Mouse (Mus musculus): ENCODE measurements around the gene Srl.
"Not testable (repeated sequence)": the region's sequence is repeated elsewhere in the genome, so short reads cannot be mapped to it uniquely, and the experiment has no call there.

Srl gene

DNA sequence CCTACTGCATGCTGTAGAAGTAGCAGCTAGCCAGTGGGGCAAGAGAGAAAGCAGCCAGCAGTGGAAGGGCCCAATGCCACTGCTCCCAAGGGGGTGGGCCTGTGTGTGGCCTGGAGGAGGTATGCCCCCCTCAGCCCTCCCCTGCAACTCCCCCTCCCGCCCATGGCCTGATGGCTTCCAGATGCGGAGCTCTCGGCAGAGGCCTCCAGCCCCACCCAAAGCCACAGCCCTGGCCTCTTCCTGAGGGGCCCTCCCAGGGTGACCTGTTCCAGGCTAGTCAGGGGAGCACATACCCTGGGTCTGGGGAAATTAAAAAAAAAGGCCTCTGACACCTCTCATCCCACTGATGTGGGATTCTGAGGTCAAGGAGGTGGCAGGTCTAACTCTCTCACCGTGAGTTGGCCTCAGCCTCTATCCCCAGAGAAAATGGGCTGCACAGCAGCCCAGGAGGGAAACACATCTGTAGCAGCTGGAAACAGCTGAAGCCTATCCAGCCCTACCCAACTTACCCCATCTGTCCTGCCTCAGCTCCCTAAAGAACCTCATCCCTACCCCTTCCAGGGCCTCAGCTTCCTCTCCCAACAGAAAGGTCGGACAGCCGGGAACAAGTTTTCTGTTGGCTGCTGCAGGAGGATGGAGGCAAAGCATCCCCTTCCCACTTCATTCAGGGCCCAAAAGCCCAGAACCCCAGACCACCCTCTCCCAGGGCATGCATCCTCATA lies 11.4 kb upstream of the Srl start:
- no peak for DNase-seq (ENCODE audit: low spot score in 2 of 2)

DNA sequence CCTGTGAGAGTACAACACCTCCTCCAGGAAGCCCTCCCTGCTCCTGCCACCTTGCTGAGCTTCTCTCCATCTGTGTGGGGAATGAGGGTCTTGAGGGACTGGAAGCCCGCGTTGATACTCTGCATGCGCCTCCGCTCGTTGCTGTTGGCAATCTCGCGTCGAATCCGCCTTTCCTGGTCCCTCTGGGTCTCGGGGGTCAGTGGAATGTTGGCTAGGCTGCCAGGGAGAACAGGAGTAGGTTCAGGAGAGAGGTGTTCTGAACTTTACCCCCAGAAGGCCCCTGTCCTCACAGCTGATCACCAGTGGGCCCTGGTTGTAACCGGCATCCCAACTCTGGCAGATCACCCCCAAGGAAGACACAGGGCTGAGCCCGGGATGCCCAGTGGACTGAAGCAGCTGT lies 10.3 kb upstream of the Srl start:
- DNase-seq (ENCODE audit: low spot score in 2 of 2): no peak

DNA sequence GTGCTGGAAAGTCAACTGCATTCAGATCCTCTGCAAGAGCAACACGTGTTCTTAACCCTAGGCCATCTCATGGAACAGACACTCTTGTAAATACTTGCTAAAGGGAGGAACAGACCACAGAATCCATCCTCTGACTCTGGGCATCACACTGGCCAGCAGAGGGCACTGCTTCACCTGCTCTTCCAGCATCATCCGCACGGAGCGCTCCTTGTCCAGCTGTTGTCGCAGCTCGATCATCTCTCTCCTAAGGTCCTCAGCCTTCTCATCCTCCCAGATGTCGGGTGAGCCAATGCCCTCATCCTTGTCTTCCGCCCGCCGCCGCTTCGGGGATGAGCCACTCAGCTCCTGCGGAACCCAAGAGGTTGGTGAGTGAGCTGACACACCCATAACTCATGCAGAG lies 9.4 kb upstream of the Srl start:
- peak; percentile 41 to 46 for DNase-seq (ENCODE audit: low spot score in 2 of 2)

DNA sequence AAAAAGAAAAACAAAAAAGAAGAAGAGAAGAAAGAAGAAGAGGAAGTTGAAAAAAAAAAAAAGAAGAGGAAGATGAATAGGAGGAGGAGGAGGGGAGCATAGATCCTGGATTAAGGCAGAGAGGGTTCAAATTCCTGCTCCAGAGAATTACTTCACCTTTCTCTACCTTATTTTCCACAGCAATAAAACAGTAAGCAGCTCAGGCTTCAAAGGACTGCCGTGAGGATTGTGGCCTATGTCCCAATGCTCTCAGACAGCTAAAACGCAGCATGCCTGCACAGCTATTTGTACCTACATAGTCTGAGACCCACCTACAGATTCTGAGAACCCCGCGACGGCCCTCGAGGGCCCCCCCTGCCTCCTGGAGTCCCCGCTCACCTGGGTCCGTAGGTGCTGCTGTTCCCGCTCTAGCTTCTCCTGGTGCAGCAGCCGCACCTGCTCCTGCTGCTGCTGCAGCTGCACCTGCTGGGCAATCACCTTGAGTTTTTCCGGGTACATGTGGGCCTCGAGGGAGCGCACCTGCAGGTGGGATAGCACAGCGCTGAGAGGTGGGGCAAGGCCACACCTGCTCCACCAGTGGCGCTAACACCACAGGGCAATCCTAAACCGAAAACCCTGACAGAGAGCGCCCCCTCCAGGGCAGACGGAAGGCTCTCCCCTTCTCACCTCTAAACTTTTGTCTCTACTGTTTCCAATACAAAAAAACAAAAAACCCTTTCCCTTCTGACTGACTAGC lies 7.5 kb upstream of the Srl start:
- no peak for DNase-seq (ENCODE audit: low spot score in 2 of 2)

DNA sequence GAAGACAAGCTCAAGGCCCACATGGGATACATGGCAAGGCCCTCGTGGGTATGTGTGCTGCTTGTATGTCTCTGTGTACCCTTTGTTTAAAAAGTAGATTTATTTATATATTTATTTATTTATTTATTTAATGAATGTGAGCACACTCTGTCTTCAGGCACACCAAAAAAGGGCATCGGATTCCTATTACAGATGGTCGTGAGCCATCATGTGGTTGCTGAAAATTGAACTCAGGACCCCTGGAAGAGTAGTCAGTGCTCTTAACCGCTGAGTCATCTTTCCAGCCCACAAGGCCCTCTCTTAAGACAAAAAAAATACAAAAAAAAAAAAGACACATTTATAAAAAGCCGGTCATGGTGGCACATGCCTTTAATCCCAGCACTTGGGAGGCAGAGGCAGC lies 6.0 kb upstream of the Srl start:
- no peak for DNase-seq (ENCODE audit: low spot score in 2 of 2)

DNA sequence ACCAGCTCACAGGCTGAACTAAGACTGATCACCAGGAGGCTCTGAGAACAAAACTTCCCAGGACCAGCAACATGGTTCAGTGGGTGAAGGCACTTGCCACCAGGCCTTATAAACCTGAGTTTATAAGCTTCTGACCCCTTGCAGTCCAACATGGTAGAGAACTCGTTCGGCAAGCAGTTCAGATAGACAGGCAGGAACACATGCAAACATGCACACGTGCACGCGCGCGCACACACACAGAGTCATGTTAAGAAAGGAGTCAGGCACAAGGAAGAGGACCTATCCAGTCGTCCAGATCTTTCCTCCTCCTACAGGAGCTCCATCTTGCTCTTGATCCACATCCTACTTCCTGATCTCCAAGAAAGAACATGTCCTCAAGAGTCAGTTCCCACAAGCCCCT lies 5.2 kb upstream of the Srl start:
- no peak for DNase-seq (ENCODE audit: low spot score in 2 of 2)

DNA sequence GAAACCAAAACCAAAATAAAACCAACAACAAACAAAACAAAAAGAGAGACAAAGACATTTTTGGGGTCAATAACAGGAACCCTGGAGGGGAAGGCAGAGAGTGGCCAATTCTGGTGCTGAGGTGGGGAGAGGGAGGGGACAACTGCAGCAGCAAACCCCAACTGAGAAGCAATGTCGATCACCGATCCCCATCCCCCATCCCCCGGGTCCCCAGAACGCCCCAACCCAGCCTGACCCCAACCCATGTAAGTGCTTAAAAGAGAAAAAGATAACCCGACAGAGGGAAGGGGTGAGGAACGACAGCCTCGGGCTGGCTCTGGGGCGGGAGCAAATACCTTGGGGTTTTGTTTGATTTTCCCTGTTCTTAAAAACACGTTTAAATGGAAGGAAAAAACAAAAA lies 3.2 kb upstream of the Srl start:
- DNase-seq (ENCODE audit: low spot score in 2 of 2): no peak

DNA sequence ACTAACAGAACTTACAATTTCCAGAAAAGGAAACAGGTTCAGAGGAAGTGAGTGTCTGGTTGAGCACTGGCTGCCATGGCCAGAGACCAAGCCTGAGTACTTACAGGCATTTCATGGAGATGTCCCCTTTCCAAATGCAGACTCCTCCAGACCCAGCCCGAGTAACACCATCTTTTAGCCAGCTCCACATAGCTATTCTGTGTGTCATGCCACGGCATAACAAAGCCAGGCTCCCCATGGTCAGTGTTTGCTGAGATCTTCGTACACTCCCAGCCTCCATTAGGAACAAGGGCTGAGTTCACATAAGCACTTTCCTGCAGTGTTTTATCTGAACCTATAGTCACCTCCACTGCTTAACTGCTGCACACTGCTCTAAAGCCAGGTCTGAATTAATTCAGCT lies 1.6 kb upstream of the Srl start:
- no peak for DNase-seq (ENCODE audit: low spot score in 2 of 2)

DNA sequence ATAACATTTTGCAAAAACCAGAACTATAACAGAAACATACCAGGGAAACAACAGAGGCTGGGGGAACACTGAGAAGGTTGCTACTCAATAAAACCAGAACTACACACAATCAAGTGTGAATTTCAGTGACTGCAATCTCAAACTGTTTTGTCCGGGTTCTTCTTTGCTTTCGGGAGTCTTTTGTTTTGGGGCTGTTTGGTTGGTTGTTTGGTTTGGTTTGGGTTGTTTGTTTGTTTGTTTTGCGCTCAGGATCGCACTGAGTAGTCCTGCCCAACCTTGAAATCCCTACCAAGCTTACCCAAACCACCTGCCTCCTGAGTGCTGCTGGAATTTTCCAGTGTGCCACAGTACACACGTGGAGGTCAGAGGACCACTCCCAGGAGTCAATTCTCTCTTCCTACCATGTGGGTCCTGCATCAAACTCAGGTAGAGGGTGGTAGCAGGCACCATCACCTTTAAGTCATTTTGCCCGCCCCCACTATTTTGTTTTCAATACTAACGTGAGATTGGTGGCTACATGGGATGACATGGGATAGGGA lies 689 bp upstream of the Srl start:
- no peak for DNase-seq (ENCODE audit: low spot score in 2 of 2)

DNA sequence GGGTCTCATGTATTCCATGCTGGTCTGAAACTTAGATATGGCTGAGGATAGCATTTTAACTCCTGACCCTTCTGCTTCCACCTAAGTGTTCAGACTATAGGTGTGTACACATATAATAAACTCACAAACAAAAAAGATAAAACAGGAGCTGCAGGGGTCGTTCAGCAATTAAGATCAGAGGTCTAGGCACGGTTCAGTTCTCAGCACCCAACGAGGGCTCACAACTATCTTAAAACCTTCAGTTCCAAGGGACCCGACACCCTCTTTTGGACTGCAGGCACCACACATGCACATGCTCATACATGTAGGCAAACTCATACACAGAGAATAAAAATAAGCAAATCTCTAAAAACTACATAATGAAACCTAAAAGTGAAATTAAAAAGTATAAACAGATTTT lies 583 bp downstream of the Srl start:
- DNase-seq (ENCODE audit: low spot score in 2 of 2): no peak

DNA sequence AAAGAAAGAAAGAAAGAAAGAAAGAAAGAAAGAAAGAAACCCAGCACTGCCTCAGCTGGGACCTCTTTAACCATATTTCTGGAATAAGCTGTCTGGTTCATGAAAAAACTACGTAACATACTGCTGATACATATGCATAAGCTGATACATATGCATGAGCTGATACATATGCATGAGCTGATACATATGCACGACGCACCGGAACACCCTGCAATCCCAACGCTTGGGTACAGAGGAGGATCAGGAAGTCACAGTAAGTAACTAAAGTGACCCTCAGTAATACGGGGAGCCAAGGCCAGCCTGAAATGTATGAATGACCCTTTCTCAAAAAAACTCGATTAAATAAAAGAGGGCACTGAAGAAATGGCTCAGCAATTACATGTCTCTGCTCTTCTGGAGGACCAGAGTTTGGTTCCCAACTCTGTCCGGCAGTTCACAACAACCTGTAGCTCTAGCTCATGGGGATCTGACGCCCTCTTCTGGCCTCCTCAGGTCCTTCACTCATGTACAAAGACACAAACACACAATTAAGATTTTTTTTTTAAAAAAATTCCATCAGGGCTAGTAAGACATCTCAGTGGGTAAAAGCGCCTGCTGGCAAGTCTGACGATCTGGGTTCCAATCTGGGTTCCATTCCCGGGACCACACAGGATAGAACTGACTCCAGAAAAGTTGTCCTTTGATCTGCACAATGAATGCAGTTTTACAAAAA lies 1.4 kb downstream of the Srl start:
- DNase-seq (ENCODE audit: low spot score in 2 of 2): no peak

DNA sequence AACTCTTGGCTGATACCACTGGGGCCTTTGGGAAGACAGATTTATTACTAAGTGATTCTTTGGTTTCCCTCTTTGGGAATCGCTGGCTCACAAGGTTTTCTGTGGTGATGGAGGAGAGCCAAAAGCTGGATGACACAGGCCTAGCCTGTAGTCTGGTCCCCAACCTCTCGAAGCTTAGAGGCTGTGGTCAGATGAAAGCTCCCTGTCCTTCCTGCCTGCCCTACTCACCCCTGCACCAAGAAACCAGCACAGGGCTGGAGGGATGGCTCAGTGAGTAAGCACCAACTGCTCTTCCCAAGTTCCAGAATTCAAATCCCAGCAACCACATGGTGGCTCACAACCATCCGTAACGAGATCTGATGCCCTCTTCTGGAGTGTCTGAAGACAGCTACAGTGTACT lies 2.1 kb downstream of the Srl start:
- DNase-seq (ENCODE audit: low spot score in 2 of 2): no peak

DNA sequence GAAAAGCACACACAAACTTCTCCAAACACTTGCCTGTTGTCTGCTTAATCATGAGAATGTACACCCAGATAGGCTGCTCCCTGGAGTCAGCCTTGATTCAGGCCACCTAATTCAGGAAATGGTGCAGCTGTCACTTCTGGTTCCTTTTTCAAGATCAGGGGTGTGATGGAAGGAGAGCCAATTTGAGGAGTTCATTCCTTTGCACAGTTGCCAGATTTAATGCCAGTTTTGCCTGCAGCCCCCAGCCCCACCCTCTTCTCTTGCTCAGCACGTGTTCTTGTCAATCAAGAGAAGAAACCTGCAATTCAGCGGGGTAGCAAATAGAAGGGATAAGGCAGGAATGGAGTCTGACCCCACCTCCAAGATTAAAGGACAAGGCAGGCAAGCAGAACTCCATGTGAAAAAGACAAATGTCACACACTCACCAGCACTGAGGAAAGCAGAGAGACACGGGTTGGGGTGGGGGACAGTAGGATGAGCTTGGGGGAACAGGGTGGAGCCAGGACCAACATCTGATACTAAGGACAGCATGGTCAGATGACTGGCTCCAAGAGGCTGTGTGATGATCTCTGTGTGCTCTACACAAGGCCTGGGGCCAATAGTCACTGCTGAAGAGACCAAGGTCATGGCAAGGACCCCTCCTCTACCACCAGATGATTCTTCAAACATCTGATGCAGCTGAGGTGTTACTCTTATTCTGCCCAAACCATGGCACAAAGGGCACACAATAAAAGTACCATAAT lies 3.8 kb downstream of the Srl start:
- no peak for DNase-seq (ENCODE audit: low spot score in 2 of 2)

DNA sequence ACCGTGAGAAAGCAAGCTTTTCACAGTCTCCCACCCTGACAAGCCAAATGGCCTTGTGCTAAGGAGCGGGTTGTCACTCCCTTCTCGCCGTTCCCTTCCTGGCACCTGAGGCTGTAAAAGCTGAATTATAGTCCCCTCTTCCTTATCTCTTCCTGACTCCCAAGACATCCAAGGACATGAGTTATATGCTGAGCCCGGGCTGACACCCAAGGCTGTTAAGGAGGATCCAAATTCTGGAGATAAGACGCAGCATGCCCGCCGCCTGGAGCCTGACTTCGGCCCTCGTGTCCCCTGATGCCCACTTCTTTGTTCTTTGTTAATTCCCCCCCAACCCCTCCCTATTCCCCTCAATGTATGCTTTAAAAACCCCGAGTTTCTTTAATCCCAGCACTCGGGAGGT lies 14.2 kb downstream of the Srl start:
- not testable (repeated sequence) for DNase-seq (ENCODE audit: low spot score in 2 of 2)

DNA sequence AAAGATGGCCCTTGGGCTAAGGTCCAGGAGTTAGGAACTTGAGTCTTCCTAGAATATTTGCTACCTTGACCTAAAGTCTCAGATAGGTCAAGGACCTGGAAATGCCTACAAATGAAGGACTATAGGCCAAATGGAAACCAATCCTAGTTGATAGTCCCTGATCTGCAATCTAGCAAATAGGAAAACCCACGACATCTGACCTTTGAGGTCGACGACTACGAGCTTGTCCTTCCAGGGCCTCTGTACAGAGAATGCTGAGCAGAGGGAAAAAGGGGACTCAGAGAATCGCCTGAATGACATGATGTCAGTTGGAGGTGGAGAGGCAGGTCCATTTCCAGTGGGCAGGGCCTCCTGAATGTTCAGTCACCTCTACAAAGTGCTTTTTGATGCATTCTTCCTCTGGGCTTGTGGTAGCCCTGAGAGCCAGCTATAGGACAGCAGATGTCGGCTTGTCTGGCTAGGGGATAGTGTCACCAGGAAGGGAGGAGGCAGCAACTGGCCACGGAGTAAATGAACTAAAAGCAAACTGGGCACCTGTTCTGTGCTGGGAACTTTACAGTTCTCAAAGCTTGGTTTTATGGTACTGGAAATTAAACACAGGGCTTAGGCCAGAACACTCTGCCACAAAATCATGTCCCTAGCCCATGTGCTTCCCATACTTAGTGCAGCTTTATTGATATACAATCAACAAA lies 18.2 kb downstream of the Srl start:
- DNase-seq (ENCODE audit: low spot score in 2 of 2): no peak

DNA sequence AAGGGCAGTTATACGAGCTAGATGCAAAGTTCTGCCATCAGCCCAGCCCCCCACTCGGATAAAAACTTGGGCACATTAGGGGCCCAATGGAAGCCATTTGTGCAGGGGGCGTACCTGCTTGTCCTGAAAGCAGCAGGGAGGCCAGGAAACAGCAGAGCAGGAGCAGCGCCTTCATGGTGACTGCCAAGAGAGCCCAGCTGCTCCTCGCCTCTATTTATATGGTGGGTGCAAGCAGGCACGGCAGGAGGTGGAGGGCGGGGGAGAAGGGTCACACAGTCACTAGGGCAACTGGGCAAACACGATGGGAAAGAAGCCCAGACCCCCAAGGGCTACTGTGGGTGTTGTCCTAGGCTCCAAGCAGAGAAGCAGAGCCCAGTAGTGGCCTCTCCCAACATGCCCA lies 18.7 kb downstream of the Srl start:
- no peak for DNase-seq (ENCODE audit: low spot score in 2 of 2)

DNA sequence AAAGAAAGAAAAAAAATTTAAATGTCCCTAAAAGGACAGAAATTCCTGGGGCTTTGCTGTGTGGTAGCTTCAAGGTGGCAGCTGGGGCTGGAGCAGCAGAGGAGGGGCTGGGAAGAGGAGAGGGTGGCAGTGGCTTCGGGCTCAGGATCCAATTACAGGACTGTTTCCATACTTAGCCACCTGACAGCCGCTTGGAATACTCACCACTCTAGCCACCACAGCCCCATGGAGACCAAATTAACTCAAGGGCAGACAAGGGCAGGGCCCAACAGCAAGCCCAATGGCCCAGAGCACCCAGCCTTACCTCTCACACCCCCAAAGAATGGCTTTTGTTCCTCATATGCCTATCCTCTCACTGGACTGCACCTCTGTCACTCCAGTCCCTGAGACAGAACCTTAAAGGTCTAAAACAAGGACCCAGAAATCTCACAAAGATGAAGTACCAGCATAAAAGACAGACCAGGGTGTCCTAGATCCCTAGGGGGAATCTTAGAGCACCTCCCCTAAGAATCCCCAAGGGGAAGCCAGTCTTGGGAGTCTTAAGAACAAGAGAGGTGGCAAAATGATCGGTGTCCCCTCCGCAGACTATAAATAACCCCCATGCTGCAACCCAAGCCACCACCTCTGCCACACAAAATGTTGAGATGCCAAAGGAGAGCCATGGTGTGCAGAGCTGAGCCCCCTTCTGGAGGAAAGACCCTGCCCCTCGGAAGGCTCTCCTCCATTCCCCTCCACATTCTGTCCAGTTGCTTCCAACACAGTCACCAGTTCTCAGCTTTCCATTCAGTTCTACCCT lies 19.7 kb downstream of the Srl start:
- DNase-seq (ENCODE audit: low spot score in 2 of 2): no peak

DNA sequence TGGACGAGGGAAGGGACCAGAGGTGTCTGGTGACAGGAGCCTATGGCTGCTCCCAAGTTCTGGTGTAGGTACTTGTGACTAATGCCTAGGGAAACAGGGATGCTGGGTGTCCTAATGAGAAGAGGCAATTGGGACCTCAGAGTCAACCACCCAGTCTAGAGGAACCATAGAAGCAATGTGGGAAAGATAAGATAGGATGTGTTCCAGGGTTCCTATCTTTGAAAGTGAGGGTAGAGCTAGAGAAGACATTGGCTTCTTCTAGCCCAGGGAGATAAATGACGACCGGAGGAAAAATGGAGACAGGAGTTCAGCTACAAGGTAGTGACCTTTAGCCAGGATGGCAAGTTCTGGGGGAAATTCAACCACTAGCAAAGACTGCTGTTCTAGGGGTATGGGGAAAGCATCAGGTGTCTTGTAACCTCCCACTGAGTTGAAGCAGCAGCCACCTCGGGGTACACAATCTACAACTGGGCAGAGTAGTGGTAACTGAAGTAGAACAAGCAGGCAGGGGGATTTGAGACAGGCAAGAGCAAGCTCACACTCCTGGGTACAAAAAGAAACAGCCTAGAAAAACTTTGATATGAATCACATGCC lies 20.4 kb downstream of the Srl start:
- DNase-seq (ENCODE audit: low spot score in 2 of 2): no peak

DNA sequence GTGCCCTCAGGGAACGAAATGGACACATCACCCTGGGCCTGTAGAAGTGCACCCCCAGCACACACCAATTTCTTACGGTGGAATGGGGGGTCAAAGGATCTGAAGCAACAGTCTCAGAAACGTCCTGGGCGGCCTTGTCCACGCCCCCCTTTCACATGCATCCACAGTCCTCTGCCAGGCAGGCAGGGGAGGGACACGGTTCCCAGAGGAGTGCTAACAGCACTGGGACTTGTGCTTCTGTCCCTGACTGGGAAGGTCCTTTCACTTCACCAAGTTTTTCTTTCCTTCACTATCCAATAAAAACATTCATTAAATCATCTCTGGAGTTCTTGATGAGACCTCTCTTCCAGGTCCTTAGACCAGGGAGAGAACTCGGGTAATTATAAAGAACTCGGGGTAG lies 20.9 kb downstream of the Srl start:
- DNase-seq (ENCODE audit: low spot score in 2 of 2): no peak

DNA sequence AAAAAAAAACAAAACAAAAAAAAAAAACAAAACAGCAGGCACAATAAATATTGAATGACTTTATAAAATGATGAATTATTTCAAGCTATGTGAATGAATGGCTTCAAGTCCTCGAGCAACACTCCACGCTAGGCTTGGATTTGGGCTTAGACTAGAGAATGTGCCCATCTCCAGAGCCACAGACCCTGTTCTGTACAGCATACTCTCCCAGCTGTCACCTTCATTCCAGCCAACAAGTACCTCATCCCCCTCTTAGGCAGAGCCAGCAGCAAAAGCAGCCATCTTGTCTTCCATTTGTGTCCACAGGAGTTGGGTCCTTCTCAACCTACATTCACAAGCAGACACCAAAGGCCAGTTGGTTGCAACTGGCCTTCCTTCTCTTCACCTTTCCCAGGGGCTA lies 21.8 kb downstream of the Srl start:
- DNase-seq (ENCODE audit: low spot score in 2 of 2): no peak

All from frontal cortex, postnatal 25 days (tissue).